Mouse (Mus musculus) MEL (cell line): ENCODE measurements around the gene Ccdc188. TPM values are rescaled to one million over a fixed set of nuclear protein-coding genes. Genes with fewer than 3 reads are reported as not detected.

ENCODE experiments used
- DNase-seq: peaks from one replicate; pipeline ENCODE4 v3.0.0; 2011; ENCODE audit warnings: low read depth, low spot score
- H3K27ac ChIP-seq: 2 replicates; pipeline ENCODE4 v1.5.1; 2012; ENCODE audit warnings: low read depth, mild to moderate bottlenecking, control low read depth, low read length, moderate library complexity; ENCODE audit not compliant: control insufficient read depth
- H3K27me3 ChIP-seq, 2 experiments: fragments of 150-350 bp in 1 of 2; sonication (generic) in 1 of 2; 2 replicates each; pipeline ENCODE4 v1.6.1; 2012; ENCODE audit warnings: low read length in 2 of 2, mild to moderate bottlenecking in 2 of 2, improper control_type of control experiment in 1 of 2, moderate library complexity in 1 of 2; ENCODE audit not compliant: insufficient read depth in 2 of 2, control insufficient read depth in 1 of 2
- H3K36me3 ChIP-seq, 2 experiments: 2 replicates each; pipeline ENCODE4 v1.6.1; 2012 to 2014; ENCODE audit warnings: low read length in 2 of 2, improper control_type of control experiment in 1 of 2, inconsistent platforms in 1 of 2, mild to moderate bottlenecking in 1 of 2; ENCODE audit not compliant: insufficient read depth in 2 of 2, control insufficient read depth in 1 of 2
- H3K4me1 ChIP-seq, 2 experiments: fragments of 150-350 bp in 1 of 2; sonication (generic) in 1 of 2; 2 replicates each; pipeline ENCODE4 v1.6.1; 2012; ENCODE audit warnings: low read length in 2 of 2, improper control_type of control experiment in 1 of 2, mild to moderate bottlenecking in 1 of 2; ENCODE audit not compliant: insufficient read depth in 2 of 2, control insufficient read depth in 1 of 2
- H3K4me3 ChIP-seq, 2 experiments: fragments of 150-350 bp in 1 of 2; sonication (generic) in 1 of 2; 2 replicates each; pipeline ENCODE4 v1.5.1; 2012; ENCODE audit warnings: low read depth in 2 of 2, low read length in 2 of 2, mild to moderate bottlenecking in 2 of 2, moderate library complexity in 2 of 2, control low read depth in 1 of 2, improper control_type of control experiment in 1 of 2; ENCODE audit not compliant: control insufficient read depth in 1 of 2, insufficient read depth in 1 of 2
- H3K79me2 ChIP-seq: 2 replicates; pipeline ENCODE4 v1.6.1; 2012; ENCODE audit warnings: mild to moderate bottlenecking, low read length, moderate library complexity; ENCODE audit not compliant: control insufficient read depth, poor library complexity, insufficient read depth
- H3K9ac ChIP-seq: 2 replicates; pipeline ENCODE4 v1.6.1; 2012; ENCODE audit warnings: low read depth, mild to moderate bottlenecking, control low read depth, low read length, moderate library complexity; ENCODE audit not compliant: control insufficient read depth, poor library complexity, severe bottlenecking
- H3K9me3 ChIP-seq: fragments of 150-350 bp; sonication (generic); replicated peaks from 2 replicates; pipeline ENCODE4 v1.6.1; 2012; ENCODE audit warnings: mild to moderate bottlenecking, low read length, improper control_type of control experiment, moderate library complexity; ENCODE audit not compliant: insufficient read depth
- CHD2 ChIP-seq: IDR thresholded peaks from 2 replicates; pipeline ENCODE4 v1.6.1; 2011; ENCODE audit warnings: low read length, improper control_type of control experiment
- CTCF ChIP-seq, 3 experiments: IDR thresholded peaks in 2 of 3; conservative IDR thresholded peaks in 1 of 3; 2 replicates each; pipeline ENCODE4 v1.5.1; 2011 to 2012; ENCODE audit warnings: low read length in 3 of 3, low read depth in 2 of 3, mild to moderate bottlenecking in 2 of 3, improper control_type of control experiment in 1 of 3, inconsistent platforms in 1 of 3, mixed read lengths in 1 of 3, moderate library complexity in 1 of 3; ENCODE audit not compliant: control insufficient read depth in 1 of 3, insufficient read depth in 1 of 3, poor library complexity in 1 of 3, severe bottlenecking in 1 of 3
- E2F4 ChIP-seq: IDR thresholded peaks from 2 replicates; pipeline ENCODE4 v1.6.1; 2011; ENCODE audit warnings: low read depth, low read length, improper control_type of control experiment, borderline replicate concordance
- ELF1 ChIP-seq: IDR thresholded peaks from 2 replicates; pipeline ENCODE4 v1.6.1; 2014; ENCODE audit warnings: low read depth, mild to moderate bottlenecking, inconsistent platforms, low read length, improper control_type of control experiment, moderate library complexity
- EP300 ChIP-seq, 2 experiments: IDR thresholded peaks; 2 replicates each; pipeline ENCODE4 v1.6.1; 2011; ENCODE audit warnings: improper control_type of control experiment in 2 of 2, low read length in 2 of 2, low read depth in 1 of 2, mild to moderate bottlenecking in 1 of 2
- GABPA ChIP-seq: IDR thresholded peaks from 2 replicates; pipeline ENCODE4 v1.6.1; 2012; ENCODE audit warnings: low read depth, mild to moderate bottlenecking, inconsistent platforms, low read length, improper control_type of control experiment, moderate library complexity
- HCFC1 ChIP-seq: IDR thresholded peaks from 2 replicates; pipeline ENCODE4 v1.6.1; 2012; ENCODE audit warnings: low read depth, mild to moderate bottlenecking, inconsistent platforms, low read length, improper control_type of control experiment, moderate library complexity
- JUND ChIP-seq: IDR thresholded peaks from 2 replicates; pipeline ENCODE4 v1.6.1; 2011; ENCODE audit warnings: low read depth, mild to moderate bottlenecking, improper control_type of control experiment, low read length
- KAT2A ChIP-seq: conservative IDR thresholded peaks from 2 replicates; pipeline ENCODE4 v1.6.1; 2012; ENCODE audit warnings: low read depth, low read length, improper control_type of control experiment, inconsistent platforms
- MAFK ChIP-seq: IDR thresholded peaks from 2 replicates; pipeline ENCODE4 v1.6.1; 2011; ENCODE audit warnings: low read depth, mild to moderate bottlenecking, low read length, improper control_type of control experiment, borderline replicate concordance
- MAX ChIP-seq: IDR thresholded peaks from 2 replicates; pipeline ENCODE4 v1.6.1; 2011; ENCODE audit warnings: low read length, improper control_type of control experiment
- MXI1 ChIP-seq: IDR thresholded peaks from 2 replicates; pipeline ENCODE4 v1.6.1; 2011; ENCODE audit warnings: mild to moderate bottlenecking, low read depth, low read length, improper control_type of control experiment
- MYC ChIP-seq: IDR thresholded peaks from 2 replicates; pipeline ENCODE4 v1.6.1; 2011; ENCODE audit warnings: low read depth, mild to moderate bottlenecking, low read length, improper control_type of control experiment, moderate library complexity
- NELFE ChIP-seq: IDR thresholded peaks from 2 replicates; pipeline ENCODE4 v1.6.1; 2011; ENCODE audit warnings: low read depth, low read length, improper control_type of control experiment
- POLR2A ChIP-seq, 2 experiments: IDR thresholded peaks; 2 replicates each; pipeline ENCODE4 v1.6.1; 2011 to 2012; ENCODE audit warnings: low read length in 2 of 2, mild to moderate bottlenecking in 2 of 2, control low read depth in 1 of 2, improper control_type of control experiment in 1 of 2, low read depth in 1 of 2, moderate library complexity in 1 of 2; ENCODE audit not compliant: control insufficient read depth in 1 of 2, insufficient read depth in 1 of 2, poor library complexity in 1 of 2
- POLR2AphosphoS2 ChIP-seq: IDR thresholded peaks from 2 replicates; pipeline ENCODE4 v1.6.1; 2011; ENCODE audit warnings: low read length, improper control_type of control experiment
- POLR2AphosphoS5 ChIP-seq: IDR thresholded peaks from 2 replicates; pipeline ENCODE4 v1.6.1; 2012; ENCODE audit warnings: low read depth, borderline replicate concordance, mild to moderate bottlenecking, inconsistent platforms, low read length, moderate library complexity, mixed read lengths
- RAD21 ChIP-seq: IDR thresholded peaks from 2 replicates; pipeline ENCODE4 v1.6.1; 2011; ENCODE audit warnings: mild to moderate bottlenecking, low read depth, low read length, improper control_type of control experiment
- RCOR1 ChIP-seq: IDR thresholded peaks from 2 replicates; pipeline ENCODE4 v1.6.1; 2012; ENCODE audit warnings: low read depth, mild to moderate bottlenecking, inconsistent platforms, low read length, improper control_type of control experiment
- SIN3A ChIP-seq: IDR thresholded peaks from 2 replicates; pipeline ENCODE4 v1.6.1; 2012; ENCODE audit warnings: low read length, improper control_type of control experiment, inconsistent platforms
- SMC3 ChIP-seq: IDR thresholded peaks from 2 replicates; pipeline ENCODE4 v1.6.1; 2011; ENCODE audit warnings: low read depth, low read length, improper control_type of control experiment
- TAL1 ChIP-seq: IDR thresholded peaks from 2 replicates; pipeline ENCODE4 v1.6.1; 2012; ENCODE audit warnings: mild to moderate bottlenecking, inconsistent platforms, low read length, moderate library complexity, mixed read lengths
- TBP ChIP-seq: IDR thresholded peaks from 2 replicates; pipeline ENCODE4 v1.8.0; 2011; ENCODE audit warnings: low read depth, low read length, improper control_type of control experiment
- USF1 ChIP-seq: IDR thresholded peaks from 2 replicates; pipeline ENCODE4 v1.6.1; 2014; ENCODE audit warnings: low read depth, mild to moderate bottlenecking, inconsistent platforms, low read length, improper control_type of control experiment, moderate library complexity
- USF2 ChIP-seq, 2 experiments: IDR thresholded peaks; 2 replicates each; pipeline ENCODE4 v1.6.1; 2011 to 2012; ENCODE audit warnings: improper control_type of control experiment in 2 of 2, low read length in 2 of 2, borderline replicate concordance in 1 of 2, inconsistent platforms in 1 of 2, low read depth in 1 of 2, mild to moderate bottlenecking in 1 of 2; ENCODE audit not compliant: insufficient read depth in 1 of 2
- ZC3H11A ChIP-seq: IDR thresholded peaks from 2 replicates; pipeline ENCODE4 v1.6.1; 2012; ENCODE audit warnings: low read depth, mild to moderate bottlenecking, inconsistent platforms, low read length, improper control_type of control experiment
- ZKSCAN1 ChIP-seq: IDR thresholded peaks from 2 replicates; pipeline ENCODE4 v1.6.1; 2012; ENCODE audit warnings: low read depth, mild to moderate bottlenecking, inconsistent platforms, low read length, improper control_type of control experiment, moderate library complexity
- ZMIZ1 ChIP-seq: IDR thresholded peaks from 2 replicates; pipeline ENCODE4 v1.6.1; 2012; ENCODE audit warnings: low read depth, mild to moderate bottlenecking, inconsistent platforms, low read length, improper control_type of control experiment, moderate library complexity
- ZNF384 ChIP-seq: IDR thresholded peaks from 2 replicates; pipeline ENCODE4 v1.6.1; 2012; ENCODE audit warnings: low read depth, mild to moderate bottlenecking, inconsistent platforms, low read length, improper control_type of control experiment
- polyA plus RNA-seq, 2 experiments: library from polyadenylated mRNA; stranded (reverse) in 1 of 2; unstranded in 1 of 2; fragments of >175 nt in 1 of 2; fragments of >200 nt in 1 of 2; gene quantifications; 2 replicates each; pipeline versions ENCODE4 v1.2.1 to v1.2.4; 2012; ENCODE audit warnings: low replicate concordance in 2 of 2, low read depth in 1 of 2; ENCODE audit not compliant: insufficient read length in 2 of 2, insufficient read depth in 1 of 2, missing spikeins in 1 of 2
- total RNA-seq: library from RNA; depleted of rRNA; stranded (reverse); fragments of 300-350 nt; gene quantifications from 2 replicates; pipeline ENCODE4 v1.2.3, GENCODE M21; 2012

Gene Ccdc188
- total and polyA plus RNA-seq, 3 experiments, result not detected

DNA sequence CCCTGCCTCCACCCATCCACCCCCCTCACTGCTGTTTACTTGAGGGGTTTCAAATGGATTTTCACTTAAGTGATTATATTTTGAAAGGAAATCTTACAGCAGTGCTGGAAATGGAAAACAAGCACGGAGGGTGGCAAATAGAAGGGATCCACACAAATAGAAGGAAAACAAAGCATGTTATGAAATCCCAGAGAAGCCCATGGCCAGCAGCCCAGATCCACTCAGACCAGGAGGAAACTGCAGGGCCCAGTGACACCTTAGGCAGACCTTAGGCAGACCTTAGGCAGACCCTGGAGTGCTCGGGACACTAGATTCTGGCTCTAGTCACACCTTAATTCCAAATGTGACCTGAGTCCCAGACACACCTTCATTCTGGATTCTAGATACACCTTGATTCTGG, 26.7 kb upstream of the Ccdc188 start:
- no peak overlapping the region for H3K4me3 ChIP-seq
- H3K27ac ChIP-seq, result no peak overlapping the region
- no peaks in the 10 kb centered on the region for H3K9me3 ChIP-seq
- no peak for DNase-seq
- H3K4me1 ChIP-seq, result no peaks in the 10 kb centered on the region
- no peaks in the 10 kb centered on the region; a peak in 2 of 4 replicates for H3K27me3 ChIP-seq
- no peak overlapping the region for H3K9ac ChIP-seq
- TF ChIP-seq RCOR1 (no peak), MAFK (no peak), SIN3A (no peak), ZMIZ1 (no peak), GABPA (no peak), RAD21 (no peak), TAL1 (no peak), NELFE (no peak), MAX (no peak), POLR2AphosphoS2 (no peak), MXI1 (no peak), TBP (no peak), SMC3 (no peak), CTCF (IDR thresholded peaks at IDR 0.05 in 2 of 3, conservative IDR thresholded peaks at IDR 0.05 in 1 of 3; ENCODE audit: control insufficient read depth in 1 of 3, insufficient read depth in 1 of 3, low read depth in 2 of 3, low read length in 3 of 3, poor library complexity in 1 of 3, severe bottlenecking in 1 of 3) (no peak), POLR2AphosphoS5 (no peak), USF1 (no peak), CHD2 (no peak)
- no peaks in the 10 kb centered on the region for H3K79me2 ChIP-seq
- H3K36me3 ChIP-seq, result no peaks in the 10 kb centered on the region

DNA sequence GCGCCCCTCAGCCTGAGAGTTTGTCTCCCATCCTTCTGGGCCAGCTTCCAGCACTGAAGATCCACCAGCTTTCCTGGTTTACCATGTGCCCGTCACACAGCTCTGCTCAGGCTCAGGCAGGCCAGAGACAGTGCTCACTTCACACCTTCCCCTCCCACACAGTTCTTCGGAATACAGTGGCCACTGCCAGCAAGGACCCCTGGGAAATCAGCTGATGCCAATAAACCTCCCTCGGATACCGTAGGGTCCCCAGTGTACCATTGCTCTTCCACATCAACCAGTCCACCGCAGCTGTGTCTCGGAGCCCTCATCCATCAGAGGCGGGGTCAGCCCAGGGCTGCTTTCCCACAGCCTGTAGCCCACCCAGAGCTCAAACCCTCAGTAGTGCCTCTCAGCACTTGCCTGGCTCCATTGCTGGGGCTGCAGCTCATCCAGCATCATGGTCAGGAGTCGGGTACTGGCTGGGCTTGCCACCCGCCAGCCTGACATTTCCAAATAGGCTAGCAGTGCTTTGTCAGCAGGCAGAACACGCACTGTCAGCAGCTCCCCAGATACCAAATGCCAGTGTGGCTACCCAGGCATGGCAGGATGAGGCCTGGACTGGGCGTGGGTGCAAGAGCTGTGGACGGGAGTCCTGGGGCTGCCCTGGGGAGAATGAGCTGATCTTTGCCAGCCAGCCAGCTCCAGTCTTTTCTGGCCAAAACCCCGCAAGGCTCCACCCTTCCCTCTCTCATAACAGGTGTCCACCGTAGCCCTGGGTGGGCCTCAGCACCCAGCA, 23.3 kb upstream of the Ccdc188 start:
- no peaks in the 10 kb centered on the region for H3K9me3 ChIP-seq
- no peaks in the 10 kb centered on the region for H3K4me1 ChIP-seq
- H3K27me3 ChIP-seq, result no peaks in the 10 kb centered on the region; a peak in 2 of 4 replicates
- no peak overlapping the region for H3K27ac ChIP-seq
- TF ChIP-seq MAX, result no peak
- TF ChIP-seq MYC, result no peak
- TF ChIP-seq POLR2A (IDR thresholded peaks at IDR 0.05; ENCODE audit: control insufficient read depth in 1 of 2, insufficient read depth in 1 of 2, low read depth in 1 of 2, low read length in 2 of 2, poor library complexity in 1 of 2), result no peak
- TF ChIP-seq ZMIZ1, result no peak
- no peak for TF ChIP-seq MXI1
- TF ChIP-seq KAT2A, result no peak
- TF ChIP-seq HCFC1, result no peak
- TF ChIP-seq E2F4, result no peak
- TF ChIP-seq CHD2, result no peak
- no peak for TF ChIP-seq ZKSCAN1
- no peak for TF ChIP-seq ELF1
- no peak for TF ChIP-seq USF2 (IDR thresholded peaks at IDR 0.05; ENCODE audit: borderline replicate concordance in 1 of 2, insufficient read depth in 1 of 2, low read depth in 1 of 2, low read length in 2 of 2)
- TF ChIP-seq ZC3H11A, result no peak
- no peak for TF ChIP-seq GABPA
- TF ChIP-seq ZNF384, result no peak
- no peak for TF ChIP-seq NELFE
- no peak for TF ChIP-seq TAL1
- no peak for TF ChIP-seq EP300 (IDR thresholded peaks at IDR 0.05; ENCODE audit: low read depth in 1 of 2, low read length in 2 of 2)
- TF ChIP-seq JUND, result no peak
- H3K79me2 ChIP-seq, result no peaks in the 10 kb centered on the region
- H3K9ac ChIP-seq, result no peak overlapping the region
- no peak for DNase-seq
- no peaks in the 10 kb centered on the region for H3K36me3 ChIP-seq
- no peak overlapping the region for H3K4me3 ChIP-seq
